Mouse (Mus musculus): ENCODE measurements around the gene Atg4c. TPM values are rescaled to one million over a fixed set of nuclear protein-coding genes. Genes with fewer than 3 reads are reported as not detected.

Atg4c gene
- polyA plus RNA-seq, 2 experiments, result 2.3 to 3.9 TPM

DNA sequence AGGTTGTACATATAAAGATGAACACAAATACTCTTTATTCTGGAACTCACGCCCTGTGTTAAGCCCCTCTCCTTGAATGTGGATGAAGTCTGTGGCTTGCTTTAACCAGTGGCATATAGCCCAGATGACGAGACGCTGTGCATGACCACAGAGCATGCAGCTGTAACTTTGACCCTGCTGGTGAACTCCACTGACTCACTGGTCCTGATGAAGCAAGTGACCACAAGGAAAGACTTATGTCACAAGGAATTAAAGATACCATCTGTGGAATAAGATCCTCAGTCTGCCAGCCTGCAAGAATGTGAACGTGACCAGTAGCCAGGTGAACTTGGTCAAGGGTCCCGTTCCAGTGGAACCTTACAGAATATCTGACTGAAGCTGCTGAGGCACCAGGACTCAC, 35.2 kb upstream of the Atg4c start:
- Histone ChIP-seq H3K4me1 (replicated peaks; ENCODE audit: control insufficient read depth in 2 of 2, insufficient read depth in 2 of 2, low read length in 1 of 2) (peaks cover 0 to 3% of the 10 kb centered on the region in 2 experiments; a peak in 1 of 4 replicates), H3K27me3 (ENCODE audit: control insufficient read depth, insufficient read depth, low read length) (no peaks in the 10 kb centered on the region; the same call in 1 of the 2 replicates), H3K9ac (replicated peaks) (no peak overlapping the region), H3K9me3 (ENCODE audit: control insufficient read depth, low read length) (no peaks in the 10 kb centered on the region), H3K4me2 (ENCODE audit: low read depth) (no peak overlapping the region), H3K27ac (no peak overlapping the region), H3K36me3 (replicated peaks; ENCODE audit: control insufficient read depth, insufficient read depth, low read depth) (no peaks in the 10 kb centered on the region), H3K4me3 (ENCODE audit: insufficient read depth in 1 of 2, low read depth in 2 of 2, low read length in 2 of 2) (no peak overlapping the region)
- DNase-seq (ENCODE audit: low read depth in 3 of 3, low spot score in 3 of 3) (no peak), ATAC-seq (ENCODE audit: insufficient read depth) (no peak)
- WGBS (ENCODE audit: insufficient replicate concordance), result 55% methylated on average over 5 of the region's 5 CpGs
- no peak for TF ChIP-seq EP300 (IDR thresholded peaks at IDR 0.05; ENCODE audit: low read depth)
- TF ChIP-seq CTCF (IDR thresholded peaks at IDR 0.05; ENCODE audit: low read depth), result no peak

DNA sequence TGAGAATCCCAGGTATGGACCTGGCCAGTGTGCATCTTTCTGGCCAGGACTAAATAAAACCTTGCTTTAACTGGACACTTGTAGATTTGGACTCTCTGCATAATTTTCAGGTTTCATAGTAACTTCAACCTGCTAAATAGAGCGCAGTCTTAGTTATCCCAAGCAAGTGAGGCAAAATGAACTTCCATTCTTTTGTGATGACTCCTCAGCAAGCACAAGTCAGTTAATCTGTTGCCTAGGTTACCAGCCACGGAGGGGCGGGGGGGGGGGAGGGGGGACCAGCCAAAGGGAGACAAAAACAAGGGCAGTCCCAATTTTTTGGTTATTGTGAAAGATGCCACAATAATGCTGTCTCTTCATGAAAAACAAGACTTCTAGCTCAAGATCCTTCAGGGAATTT, 33.3 kb upstream of the Atg4c start:
- ATAC-seq (ENCODE audit: insufficient read depth), result no peak
- H3K4me3 ChIP-seq (ENCODE audit: insufficient read depth in 1 of 2, low read depth in 2 of 2, low read length in 2 of 2), result no peak overlapping the region
- H3K36me3 ChIP-seq (replicated peaks; ENCODE audit: control insufficient read depth, insufficient read depth, low read depth), result no peaks in the 10 kb centered on the region
- TF ChIP-seq EP300 (IDR thresholded peaks at IDR 0.05; ENCODE audit: low read depth), result no peak
- TF ChIP-seq CTCF (IDR thresholded peaks at IDR 0.05; ENCODE audit: low read depth), result no peak
- no peak overlapping the region for H3K9ac ChIP-seq (replicated peaks)
- no peaks in the 10 kb centered on the region; the same call in 1 of the 2 replicates for H3K27me3 ChIP-seq (ENCODE audit: control insufficient read depth, insufficient read depth, low read length)
- no peak for DNase-seq (ENCODE audit: low read depth in 3 of 3, low spot score in 3 of 3)
- 16% methylated on average over 3 of the region's 3 CpGs for WGBS (ENCODE audit: insufficient replicate concordance)
- H3K4me1 ChIP-seq (replicated peaks; ENCODE audit: control insufficient read depth in 2 of 2, insufficient read depth in 2 of 2, low read length in 1 of 2), result peaks cover 0 to 3% of the 10 kb centered on the region in 2 experiments; a peak in 1 of 4 replicates
- H3K4me2 ChIP-seq (ENCODE audit: low read depth), result no peak overlapping the region
- no peaks in the 10 kb centered on the region for H3K9me3 ChIP-seq (ENCODE audit: control insufficient read depth, low read length)
- no peak overlapping the region for H3K27ac ChIP-seq

DNA sequence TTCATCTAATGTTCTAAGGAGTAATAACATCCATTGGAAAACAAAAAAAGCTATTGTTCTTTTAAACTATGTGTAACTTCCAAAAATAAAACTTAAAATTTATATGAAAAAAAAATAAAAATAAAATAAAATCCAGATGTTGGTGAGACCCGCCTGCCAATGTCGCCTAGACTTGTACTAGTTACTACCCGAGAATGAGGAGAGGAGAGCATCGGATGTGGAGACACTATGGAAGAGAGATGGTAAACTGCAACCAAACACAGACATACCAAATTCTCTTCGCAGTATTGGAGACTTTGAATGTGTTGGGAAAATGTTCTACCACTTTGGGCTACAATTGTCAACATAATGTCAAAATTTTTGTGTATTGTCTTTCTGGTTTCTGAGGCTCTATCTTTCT, 32.8 kb upstream of the Atg4c start:
- WGBS (ENCODE audit: insufficient replicate concordance), result 50% methylated on average over 5 of the region's 5 CpGs

DNA sequence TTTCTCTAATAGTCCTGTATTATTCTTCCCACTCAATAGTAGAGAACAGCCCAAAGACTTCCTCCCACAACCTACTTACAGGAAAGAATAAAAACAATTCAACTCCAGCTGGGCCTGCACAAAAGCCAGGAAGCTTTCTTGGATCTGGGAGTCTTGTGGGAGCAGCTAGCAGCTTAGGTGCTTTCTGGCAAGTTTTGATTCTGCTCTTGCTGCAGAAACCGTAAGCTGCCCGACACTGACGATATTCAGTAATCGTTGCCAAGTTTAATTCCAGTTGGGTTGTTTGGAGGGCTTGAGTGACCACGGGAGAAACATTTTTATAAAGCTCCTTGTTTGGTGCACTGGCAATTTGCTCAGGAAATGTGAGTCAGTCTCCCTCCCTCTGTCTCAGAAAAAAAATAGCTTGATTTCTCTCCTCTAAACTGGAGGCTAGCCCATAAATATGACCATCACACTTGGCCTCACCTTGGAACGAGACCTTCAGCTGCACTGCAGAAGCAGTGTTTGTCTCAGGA, 32.2 kb upstream of the Atg4c start:
- Histone ChIP-seq H3K9ac (replicated peaks) (no peak overlapping the region), H3K36me3 (replicated peaks; ENCODE audit: control insufficient read depth, insufficient read depth, low read depth) (no peaks in the 10 kb centered on the region), H3K4me2 (ENCODE audit: low read depth) (no peak overlapping the region), H3K4me1 (replicated peaks; ENCODE audit: control insufficient read depth in 2 of 2, insufficient read depth in 2 of 2, low read length in 1 of 2) (peaks cover 0 to 3% of the 10 kb centered on the region in 2 experiments; a peak in 1 of 4 replicates), H3K27ac (no peak overlapping the region), H3K9me3 (ENCODE audit: control insufficient read depth, low read length) (no peaks in the 10 kb centered on the region), H3K4me3 (ENCODE audit: insufficient read depth in 1 of 2, low read depth in 2 of 2, low read length in 2 of 2) (no peak overlapping the region), H3K27me3 (ENCODE audit: control insufficient read depth, insufficient read depth, low read length) (no peaks in the 10 kb centered on the region; the same call in 1 of the 2 replicates)
- no peak for TF ChIP-seq EP300 (IDR thresholded peaks at IDR 0.05; ENCODE audit: low read depth)
- no peak for TF ChIP-seq CTCF (IDR thresholded peaks at IDR 0.05; ENCODE audit: low read depth)
- no peak for DNase-seq (ENCODE audit: low read depth in 3 of 3, low spot score in 3 of 3)
- WGBS (ENCODE audit: insufficient replicate concordance), result 27% methylated on average over 6 of the region's 6 CpGs
- ATAC-seq (ENCODE audit: insufficient read depth), result no peak

More for the DNA sequence above, 32.8 kb upstream of the Atg4c start:
- Histone ChIP-seq H3K9ac (replicated peaks) (no peak overlapping the region), H3K27ac (no peak overlapping the region), H3K4me2 (ENCODE audit: low read depth) (no peak overlapping the region), H3K9me3 (ENCODE audit: control insufficient read depth, low read length) (no peaks in the 10 kb centered on the region), H3K4me3 (ENCODE audit: insufficient read depth in 1 of 2, low read depth in 2 of 2, low read length in 2 of 2) (no peak overlapping the region), H3K36me3 (replicated peaks; ENCODE audit: control insufficient read depth, insufficient read depth, low read depth) (no peaks in the 10 kb centered on the region), H3K27me3 (ENCODE audit: control insufficient read depth, insufficient read depth, low read length) (no peaks in the 10 kb centered on the region; the same call in 1 of the 2 replicates), H3K4me1 (replicated peaks; ENCODE audit: control insufficient read depth in 2 of 2, insufficient read depth in 2 of 2, low read length in 1 of 2) (peaks cover 0 to 3% of the 10 kb centered on the region in 2 experiments; a peak in 1 of 4 replicates)
- TF ChIP-seq CTCF (IDR thresholded peaks at IDR 0.05; ENCODE audit: low read depth) (no peak), EP300 (IDR thresholded peaks at IDR 0.05; ENCODE audit: low read depth) (no peak)
- ATAC-seq (ENCODE audit: insufficient read depth), result no peak
- DNase-seq (ENCODE audit: low read depth in 3 of 3, low spot score in 3 of 3), result no peak

DNA sequence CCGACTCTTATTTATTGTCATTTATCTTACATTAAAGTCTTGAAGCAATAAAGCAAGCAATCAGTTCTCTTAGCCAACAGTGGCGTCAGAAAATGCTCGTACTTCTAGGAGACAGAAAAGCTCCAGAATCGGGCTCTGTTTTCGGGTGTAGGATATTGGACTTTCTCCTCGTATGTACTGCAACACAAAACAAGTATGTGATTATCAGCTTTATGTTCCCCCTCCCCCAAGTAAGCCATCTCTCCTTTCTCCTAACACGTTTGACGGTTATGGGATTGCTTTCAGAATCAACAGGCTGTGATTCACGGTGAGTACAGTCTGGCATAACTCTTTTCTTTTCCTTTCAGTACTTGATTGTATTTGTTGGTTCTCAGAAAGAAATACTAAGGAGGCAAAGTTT, 30.7 kb upstream of the Atg4c start:
- ATAC-seq (ENCODE audit: insufficient read depth) (no peak), DNase-seq (ENCODE audit: low read depth in 3 of 3, low spot score in 3 of 3) (no peak)
- TF ChIP-seq EP300 (IDR thresholded peaks at IDR 0.05; ENCODE audit: low read depth) (no peak), CTCF (IDR thresholded peaks at IDR 0.05; ENCODE audit: low read depth) (no peak)
- Histone ChIP-seq H3K27ac (no peak overlapping the region), H3K36me3 (replicated peaks; ENCODE audit: control insufficient read depth, insufficient read depth, low read depth) (no peaks in the 10 kb centered on the region), H3K9ac (replicated peaks) (no peak overlapping the region), H3K4me1 (replicated peaks; ENCODE audit: control insufficient read depth in 2 of 2, insufficient read depth in 2 of 2, low read length in 1 of 2) (no peaks in the 10 kb centered on the region), H3K27me3 (ENCODE audit: control insufficient read depth, insufficient read depth, low read length) (no peaks in the 10 kb centered on the region; the same call in 1 of the 2 replicates), H3K9me3 (ENCODE audit: control insufficient read depth, low read length) (no peaks in the 10 kb centered on the region), H3K4me2 (ENCODE audit: low read depth) (no peak overlapping the region), H3K4me3 (ENCODE audit: insufficient read depth in 1 of 2, low read depth in 2 of 2, low read length in 2 of 2) (no peak overlapping the region)
- WGBS (ENCODE audit: insufficient replicate concordance), result 42% methylated on average over 9 of the region's 9 CpGs
